Mouse (Mus musculus) heart, adult 18-20 months (tissue): ENCODE measurements around the gene Lrig2. TPM values are rescaled to one million over a fixed set of nuclear protein-coding genes. Genes with fewer than 3 reads are reported as not detected.

Experiments
- DNase-seq, 2 experiments: peaks; one replicate each; pipeline ENCODE4 v3.0.0; 2021 to 2022; ENCODE audit warnings: mixed read lengths in 1 of 2
- total RNA-seq, 2 experiments: library from RNA; stranded (reverse); gene quantifications; 2 replicates each; pipeline ENCODE4 v1.2.3; 2021

Gene Lrig2
- total RNA-seq, 2 experiments from 2014 or later, result 7.9 to 9.4 TPM

DNA sequence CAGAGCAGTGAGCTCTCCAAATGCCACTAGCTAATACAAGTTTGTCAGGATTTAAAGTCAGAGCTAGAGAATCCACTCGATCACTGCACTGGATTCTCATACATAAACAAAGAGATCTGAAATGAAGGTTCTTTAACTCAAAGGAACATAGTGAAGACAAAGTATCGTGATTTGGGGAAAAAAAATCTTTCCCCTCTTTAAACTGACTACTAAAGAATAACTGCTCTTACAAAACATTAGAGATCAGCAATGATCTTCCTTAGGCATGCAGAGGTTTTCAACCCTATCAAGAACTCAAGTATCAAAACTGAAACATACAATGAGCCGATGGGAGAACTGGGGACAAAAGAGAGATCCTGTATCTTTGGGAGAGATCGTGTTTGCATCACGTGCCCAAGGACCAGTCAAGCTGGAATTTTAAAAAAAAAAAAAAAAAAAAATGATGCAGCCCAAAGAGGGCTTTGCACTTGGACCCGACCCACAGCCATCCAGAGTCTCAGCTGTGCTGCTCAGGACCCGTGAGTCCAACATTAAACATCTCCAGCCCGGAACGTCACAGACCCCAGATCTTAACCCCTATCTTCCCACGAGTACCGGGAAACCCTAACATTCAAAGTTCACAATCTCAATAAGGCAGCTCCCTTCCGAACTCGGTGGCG is 818 bp downstream of the Lrig2 start:
- no peak for DNase-seq

GRCm38 (mm10) chr3:104501648-104502047 is 10.1 kb downstream of the Lrig2 start:
- no peak for DNase-seq

DNA sequence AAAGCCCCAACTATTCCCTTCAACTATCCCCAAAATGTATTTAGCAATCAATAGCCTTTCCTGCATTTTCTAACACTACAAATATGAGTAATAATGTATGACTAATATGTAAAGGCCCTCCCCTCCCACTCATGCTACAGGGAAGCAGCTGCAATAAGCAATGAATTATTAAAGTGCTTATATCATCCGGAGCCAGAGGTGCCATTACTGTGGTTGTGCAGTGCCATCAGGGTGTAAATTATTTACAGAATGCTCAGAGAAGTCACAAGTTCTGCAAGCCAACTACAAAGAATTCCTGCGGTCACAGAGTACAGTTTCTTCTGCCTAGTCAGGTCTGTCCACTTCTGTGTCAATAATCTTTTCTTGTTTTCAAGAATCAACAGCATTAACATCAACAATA is 10.8 kb downstream of the Lrig2 start:
- DNase-seq, result no peak

DNA sequence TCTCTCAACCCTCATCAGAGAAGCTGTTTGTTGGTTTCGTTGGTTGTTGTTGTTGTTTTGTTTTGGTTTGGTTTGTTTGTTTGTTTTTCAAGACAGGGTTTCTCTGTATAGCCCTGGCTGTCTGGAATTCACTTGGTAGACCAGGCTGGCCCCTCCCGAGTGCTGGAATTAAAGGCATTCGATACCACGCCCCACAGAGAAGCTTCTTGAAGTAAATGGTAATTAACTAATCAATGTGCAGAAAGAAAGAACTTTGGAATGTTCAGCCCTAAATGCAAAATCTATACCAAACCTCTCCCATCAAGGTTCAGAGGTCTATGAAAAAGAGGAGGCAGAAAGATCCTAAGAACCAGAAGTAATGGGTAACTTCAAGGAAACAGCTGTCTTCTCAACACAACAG is 15.5 kb downstream of the Lrig2 start:
- DNase-seq, result no peak

GRCm38 (mm10) chr3:104480946-104481719 is 30.6 kb downstream of the Lrig2 start:
- peak in 1 of 2 experiments; percentile 11 for DNase-seq

- no peak for DNase-seq
Observed at GRCm38 (mm10) chr3:104478056-104478455, 33.7 kb downstream of the Lrig2 start.

DNA sequence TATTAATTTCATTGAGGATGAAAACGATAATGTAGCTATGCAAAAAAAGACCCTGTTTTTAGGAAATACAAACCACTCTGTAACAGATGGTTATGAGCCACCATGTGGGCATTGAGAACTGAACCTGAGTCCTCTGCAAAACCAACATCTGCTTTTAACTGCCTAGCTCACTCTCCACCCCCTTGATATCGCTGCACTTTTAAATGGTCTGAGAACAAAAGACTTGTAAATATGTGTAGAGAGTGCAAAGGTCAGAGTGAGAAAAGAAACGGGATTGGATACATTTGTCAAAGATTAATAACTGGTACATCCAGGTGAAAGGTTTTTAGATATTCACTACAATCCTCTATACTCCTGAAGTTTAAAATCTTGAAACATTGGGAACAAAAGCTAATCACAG is 42.3 kb downstream of the Lrig2 start:
- no peak for DNase-seq

- no peak for DNase-seq
Observed at GRCm38 (mm10) chr3:104461226-104461625, 50.5 kb downstream of the Lrig2 start.

GRCm38 (mm10) chr3:104458588-104458987 is 53.1 kb downstream of the Lrig2 start:
- no peak for DNase-seq

GRCm38 (mm10) chr3:104455506-104456275 is 56.0 kb downstream of the Lrig2 start:
- no peak for DNase-seq

GRCm38 (mm10) chr3:104447240-104447639 is 64.5 kb downstream of the Lrig2 start:
- no peak for DNase-seq

GRCm38 (mm10) chr3:104446689-104447088 is 65.0 kb downstream of the Lrig2 start:
- no peak for DNase-seq

DNA sequence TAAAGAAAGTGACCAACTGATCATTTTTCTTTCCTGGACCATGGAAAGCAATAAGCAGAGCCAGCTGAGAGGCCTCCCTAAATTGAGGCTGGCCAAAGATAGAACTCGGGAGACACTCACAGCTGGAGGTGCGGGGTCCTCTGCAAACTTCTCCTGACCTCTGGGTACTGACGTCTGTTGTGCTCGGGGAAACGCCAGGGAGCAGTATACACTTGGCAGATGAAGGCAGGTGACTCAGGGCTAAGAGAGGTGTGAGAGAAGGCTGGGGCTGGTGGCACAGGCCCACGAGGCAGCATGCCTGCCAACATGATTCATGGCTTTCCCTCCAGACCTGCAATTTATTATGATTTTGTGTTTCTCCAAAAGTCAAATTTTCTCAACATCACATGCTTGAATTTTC is 66.1 kb downstream of the Lrig2 start:
- peak; percentile 38 for DNase-seq

DNA sequence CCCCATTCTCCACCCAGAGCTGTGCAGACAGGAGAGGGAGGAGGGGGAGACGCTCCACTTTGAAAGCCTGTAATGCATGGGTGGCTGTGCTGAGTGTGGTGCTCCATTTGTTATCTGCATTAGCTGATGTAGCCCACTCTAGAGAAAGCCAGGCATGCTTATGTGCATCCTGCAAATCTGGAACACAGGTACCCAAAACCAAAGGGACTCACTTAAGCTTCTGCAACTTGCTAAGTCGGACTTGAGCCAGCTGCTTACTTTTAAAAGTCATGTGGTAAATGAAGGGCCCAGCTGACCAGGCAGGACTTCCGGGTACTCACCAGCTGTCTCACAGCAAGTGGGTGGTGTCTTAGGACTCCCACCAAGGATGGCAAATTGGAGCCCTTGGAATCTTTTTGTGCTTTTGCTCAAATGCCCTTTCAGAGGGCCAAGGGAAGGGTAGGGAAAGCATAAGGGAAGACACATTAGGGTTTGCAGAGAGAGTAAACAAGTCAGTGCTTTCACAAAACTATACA is 66.7 kb downstream of the Lrig2 start:
- DNase-seq, result no peak

DNA sequence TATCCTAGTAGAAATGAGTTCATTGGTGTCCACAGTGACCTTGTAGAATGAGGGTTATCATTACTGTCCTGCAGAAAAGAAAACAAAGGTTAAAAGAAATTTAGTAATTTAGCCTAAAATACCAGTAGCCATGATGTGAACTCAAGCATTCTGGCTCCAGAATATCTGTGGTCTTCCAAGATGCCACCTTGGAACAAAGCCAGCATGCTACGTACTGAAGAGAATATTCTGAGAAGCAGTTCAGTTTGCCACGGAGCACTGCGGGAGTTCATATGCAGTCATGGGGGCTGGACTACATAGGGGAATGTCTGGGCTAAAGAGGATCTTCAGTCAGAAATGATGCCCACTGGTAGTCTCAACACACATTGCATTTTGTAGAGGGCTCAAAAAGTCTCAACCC is 67.6 kb downstream of the Lrig2 start:
- DNase-seq, result no peak

DNA sequence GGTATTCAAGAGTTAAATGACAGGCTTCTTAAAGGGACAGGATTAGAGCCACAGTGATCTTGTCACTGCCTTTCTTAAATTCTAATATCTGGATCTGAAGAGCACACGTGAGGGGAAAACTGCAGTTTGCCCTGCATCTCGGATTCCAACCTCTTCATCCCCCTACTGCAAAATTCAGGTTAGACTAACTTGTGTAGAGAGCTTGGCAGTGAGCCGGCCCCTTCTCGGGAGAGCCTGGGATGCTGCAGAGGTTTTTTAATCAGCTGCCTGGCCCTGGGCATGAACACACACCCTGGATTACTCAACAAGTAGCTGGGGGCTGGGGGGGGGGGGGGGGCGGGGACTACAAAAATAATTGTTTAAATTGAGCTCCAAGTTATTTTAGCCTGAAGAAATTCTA is 69.4 kb downstream of the Lrig2 start:
- peak in 1 of 2 experiments; percentile 26 for DNase-seq

DNA sequence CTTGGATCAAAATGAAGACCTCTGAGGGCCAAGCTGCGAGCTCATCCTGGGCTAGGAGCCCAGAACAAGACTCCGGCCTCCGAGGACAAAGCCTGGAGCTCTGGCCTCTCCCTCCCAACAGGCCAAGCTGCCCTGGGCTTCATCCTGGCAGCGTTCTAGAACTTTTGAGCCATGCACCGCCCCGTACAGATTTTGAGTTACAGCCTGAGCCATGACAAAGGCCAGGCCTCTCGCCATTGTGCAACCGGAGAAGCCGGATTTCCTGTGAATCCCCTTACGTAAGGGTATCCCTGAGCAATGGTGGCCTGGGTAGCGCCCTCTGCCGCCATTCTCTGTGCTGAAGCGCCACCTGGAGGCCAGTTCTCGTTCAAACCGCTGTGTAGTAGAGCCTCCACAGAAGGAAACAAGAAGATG is 69.8 kb downstream of the Lrig2 start:
- peak; percentile 97 to 99 for DNase-seq

- no peak for DNase-seq
Observed at GRCm38 (mm10) chr3:104441435-104441834, 70.3 kb downstream of the Lrig2 start.

GRCm38 (mm10) chr3:104438777-104439176 is 72.9 kb downstream of the Lrig2 start:
- DNase-seq, result no peak

DNA sequence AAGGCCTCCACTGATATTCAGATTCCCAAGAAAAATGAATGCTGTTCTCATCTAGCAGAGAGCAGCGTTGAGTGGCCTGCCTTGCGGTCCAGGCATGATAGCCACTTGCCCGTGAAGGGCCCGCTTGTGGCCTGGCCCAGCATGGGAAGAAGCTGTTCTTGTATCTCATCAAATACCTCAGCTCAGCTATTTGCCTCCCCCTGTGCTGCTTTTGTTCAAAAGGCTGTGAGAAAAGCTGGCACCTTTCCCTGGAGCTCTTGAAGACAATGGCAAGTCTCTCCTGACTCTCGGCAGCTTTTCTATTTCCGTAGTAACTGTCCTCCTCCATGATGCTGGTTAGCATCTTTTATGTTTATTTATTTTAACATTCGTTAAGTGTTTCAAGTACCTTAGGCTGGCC is 74.1 kb downstream of the Lrig2 start:
- DNase-seq, result no peak

DNA sequence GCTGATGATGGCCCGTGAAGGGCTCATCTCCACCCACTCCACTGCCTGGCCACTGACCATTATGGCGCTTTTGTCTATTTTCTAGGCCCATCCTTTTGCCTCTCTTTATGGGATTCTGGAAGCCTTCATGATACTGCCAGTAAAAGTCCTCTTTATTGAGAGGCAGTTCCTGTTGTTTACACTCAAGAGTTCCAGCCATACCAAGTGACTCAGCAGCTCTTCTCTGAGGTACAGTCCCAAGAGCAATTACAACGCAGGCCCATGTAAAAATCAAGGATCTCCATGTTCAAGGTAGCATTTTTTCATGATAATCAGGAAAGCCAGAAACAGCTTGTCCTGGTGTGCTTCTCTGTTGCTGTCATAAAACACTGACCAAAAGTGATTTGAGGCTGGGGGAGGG is 75.8 kb downstream of the Lrig2 start:
- DNase-seq, result no peak

DNA sequence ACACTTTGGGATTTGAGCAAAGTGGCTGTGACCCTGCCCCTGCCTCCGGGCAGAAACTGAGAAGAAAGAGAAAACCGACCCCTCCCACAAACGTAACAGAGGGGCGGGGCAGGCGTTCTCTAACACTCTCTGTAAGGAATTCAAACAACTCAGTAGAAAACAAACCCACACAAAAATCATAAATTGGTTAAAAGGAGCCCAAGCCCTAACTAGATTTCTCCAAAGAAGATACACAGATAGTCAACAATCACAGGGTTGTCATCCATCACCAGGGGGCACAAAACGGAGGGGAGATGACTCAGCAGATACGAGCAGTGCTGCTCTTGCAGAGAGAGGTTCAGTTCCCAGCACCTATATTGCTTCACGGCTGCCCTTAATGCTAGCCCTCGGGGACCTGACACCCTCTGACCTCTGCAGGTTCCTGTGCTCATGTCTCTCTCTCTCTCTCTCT is 77.4 kb downstream of the Lrig2 start:
- peak; percentile 18 to 38 for DNase-seq

- DNase-seq, result no peak
Observed at GRCm38 (mm10) chr3:104432651-104433050, 79.1 kb downstream of the Lrig2 start.
